Mouse (Mus musculus) right cerebral cortex, adult 2 months (tissue): Measurements from ENCODE around the gene H2afy.

Experiments used
- DNase-seq, 2 experiments: peaks; one replicate each; pipeline ENCODE4 v3.0.0; 2021 to 2022; ENCODE audit warnings: low spot score in 2 of 2

The H2afy gene

DNA sequence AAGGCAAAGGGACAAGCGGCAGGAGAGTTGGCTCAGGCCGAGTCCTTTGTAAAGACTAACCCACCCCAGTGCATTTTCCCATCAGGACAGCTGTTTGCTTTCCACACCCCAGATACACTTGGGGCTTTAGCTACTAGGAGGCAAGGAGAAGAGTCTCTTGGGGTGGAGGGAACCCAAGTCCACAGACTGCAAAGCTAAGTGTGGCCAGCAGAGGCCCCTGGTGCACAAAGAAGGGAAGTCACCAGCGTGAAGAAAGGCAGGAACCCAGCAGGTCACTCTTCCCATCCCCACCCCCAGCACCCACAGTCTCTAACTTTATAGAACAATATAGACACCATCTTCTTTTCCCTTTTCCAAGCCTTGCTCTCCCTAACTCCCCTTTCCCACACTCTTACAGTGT is 9.4 kb upstream of the H2afy start:
- DNase-seq, result peak; percentile 22 to 27

DNA sequence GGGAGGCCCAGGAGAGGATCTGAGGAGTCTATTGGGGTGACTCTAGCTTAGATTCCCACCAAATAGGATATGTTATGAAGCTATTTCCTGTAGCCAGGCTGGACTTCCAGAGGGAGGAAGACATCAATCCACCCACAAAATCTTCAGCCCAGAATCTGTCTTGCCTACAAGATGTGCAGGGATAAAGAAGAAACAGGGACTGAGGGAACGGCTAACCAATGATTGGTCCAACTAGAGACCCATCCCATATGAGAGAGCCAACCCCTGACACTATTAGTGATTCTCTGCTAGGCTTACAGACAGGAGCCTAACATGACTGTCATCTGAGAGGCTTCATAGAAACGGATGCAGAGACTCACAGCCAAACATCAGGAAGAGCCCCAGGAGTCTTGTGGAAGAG is 7.9 kb upstream of the H2afy start:
- DNase-seq, result no peak

DNA sequence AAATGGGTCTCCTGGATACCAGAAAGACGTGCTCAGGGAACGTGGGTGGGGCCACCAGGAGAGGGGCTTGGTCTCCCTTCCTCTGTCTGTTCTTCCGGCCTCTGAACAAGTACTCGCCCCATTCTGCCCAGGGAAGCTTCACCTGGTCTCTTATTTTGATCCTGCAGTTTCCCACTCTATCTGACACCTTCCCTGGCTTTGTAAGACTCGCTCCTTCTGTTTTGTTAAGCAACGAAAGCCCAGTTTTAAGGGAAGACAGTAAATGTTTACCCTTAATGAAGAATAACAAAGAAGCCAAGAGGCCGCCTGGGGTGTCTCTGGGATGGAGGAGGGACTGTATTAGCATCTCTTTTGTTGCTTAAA is 7.0 kb upstream of the H2afy start:
- DNase-seq, result no peak

DNA sequence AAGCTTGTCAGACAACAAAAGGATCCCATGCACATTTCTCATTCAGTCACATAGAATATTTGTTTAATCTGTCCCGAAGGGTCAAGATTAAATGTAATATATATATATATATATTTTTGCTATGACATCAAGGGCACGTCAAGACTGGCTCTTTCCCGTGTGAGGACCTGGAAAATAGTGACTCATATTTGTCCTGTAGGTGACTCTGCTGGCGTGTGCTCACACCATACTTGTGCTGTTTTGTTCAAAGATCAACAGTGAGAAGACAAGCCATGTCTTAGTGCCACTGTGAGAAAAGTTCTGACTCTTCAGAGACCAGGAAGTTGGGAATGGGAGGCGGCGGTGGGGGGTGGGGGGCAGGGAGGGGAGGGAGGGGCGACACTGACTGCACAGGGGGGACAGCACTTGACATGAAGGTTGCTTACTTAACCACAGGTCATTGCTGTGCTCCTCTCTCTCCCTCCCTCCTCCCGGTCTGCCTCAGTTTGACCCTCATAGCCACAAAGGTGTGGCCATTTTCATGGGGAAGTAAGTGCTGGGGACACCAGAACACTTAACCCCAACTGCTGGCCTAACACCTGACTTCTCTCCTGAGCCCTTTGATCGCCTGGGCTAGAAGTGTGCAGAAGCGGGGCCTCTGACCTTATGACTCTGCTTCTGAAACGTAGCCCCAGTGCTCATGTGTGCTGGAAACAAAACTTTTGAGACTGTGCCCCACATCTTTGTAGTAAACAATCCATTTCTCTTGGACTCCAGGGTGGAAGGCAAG is 6.4 kb upstream of the H2afy start:
- no peak for DNase-seq

DNA sequence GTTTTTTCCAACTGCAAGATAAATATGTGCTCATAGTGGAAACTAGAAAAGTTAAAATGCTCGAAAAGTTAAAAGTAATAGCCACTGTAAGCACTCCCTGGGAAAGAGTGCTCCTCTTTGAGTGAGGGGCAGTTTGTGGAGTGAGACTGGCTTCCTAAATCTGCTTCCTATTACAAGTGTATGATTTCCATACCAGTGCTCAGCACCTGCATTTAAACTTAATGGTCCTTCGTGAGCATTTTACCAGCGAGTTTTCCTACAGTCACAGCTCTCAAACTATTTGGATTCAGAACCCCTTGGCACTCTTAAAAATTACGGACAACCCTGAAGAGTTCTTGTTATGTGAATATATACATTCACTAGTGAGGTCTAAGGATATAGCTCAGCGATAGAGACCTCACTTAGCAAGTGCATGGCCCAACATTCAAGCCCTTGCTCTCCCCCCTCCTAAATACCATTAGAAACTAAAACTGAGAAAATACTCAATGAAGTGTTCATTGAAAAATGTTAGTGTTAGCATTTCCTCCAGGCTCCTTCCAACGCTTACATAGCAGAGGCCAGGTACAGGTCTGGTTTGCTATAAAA is 3.1 kb upstream of the H2afy start:
- no peak for DNase-seq

DNA sequence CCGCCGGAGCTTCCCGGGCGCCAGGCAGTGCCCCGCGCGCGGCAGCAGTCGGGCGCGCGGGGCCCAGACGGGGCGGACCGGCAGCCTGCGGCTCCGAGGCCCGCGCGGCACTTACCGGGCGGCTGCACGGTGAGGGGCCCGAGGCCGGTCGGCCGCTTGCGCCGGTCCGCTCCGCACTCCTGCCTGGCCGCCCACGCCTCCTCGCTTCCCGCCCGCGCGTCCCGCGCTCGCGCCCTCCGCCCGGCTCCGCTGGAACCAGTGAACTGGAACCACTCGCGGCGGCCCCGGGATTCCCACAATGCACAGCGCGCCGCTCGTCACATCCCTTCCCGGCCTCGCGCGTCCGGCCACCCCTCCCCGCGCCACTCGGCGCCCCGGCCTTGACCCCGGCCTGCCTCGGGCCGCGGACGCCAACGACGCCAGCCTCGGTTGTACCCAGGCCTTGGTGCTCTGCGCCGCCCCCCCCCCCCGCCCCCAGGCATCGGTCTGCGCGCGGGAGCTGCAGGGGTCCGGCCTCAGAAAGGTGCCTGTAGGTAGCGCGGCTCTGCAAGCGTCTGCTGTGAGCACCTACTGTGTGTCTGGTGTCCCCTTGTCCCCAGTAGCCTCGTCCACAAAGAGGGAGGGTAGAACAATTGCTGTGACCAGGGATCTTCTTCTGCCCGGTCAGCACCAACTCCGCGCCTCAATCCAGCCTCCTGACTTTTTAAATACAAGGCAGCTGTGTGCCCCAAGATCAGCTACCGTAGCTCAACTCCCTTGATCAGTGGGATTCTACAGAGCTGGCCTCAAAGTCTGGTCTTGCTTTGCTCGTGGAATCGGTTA is 719 bp downstream of the H2afy start:
- peak; percentile 89 for DNase-seq

DNA sequence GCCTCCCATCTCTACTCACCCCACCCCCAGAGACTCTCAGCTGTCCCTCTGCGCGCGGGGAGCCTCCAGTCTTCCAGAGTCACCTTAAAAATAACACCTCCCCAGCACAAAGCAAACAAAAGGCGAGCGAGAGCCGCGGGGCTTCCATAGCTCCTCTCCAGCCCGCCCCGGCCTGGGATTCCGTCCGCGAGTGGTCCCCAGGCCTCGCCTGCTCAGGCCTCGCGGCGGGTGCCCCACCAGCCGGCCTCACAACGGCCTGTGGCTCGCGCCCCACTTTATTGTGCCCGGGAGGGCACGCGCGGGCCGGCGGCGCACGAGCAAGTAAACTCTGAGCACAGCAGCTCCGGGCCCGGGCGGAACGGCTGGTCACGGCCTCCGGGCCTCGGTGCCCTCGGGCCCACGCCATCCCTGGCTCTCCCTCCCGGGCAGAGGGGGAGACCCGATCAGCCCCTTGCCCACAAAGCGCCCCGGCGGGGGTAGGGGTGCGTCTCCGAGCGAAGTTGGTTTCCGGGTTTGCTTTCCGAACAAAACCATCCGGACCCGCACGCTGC is 1.5 kb downstream of the H2afy start:
- no peak for DNase-seq

DNA sequence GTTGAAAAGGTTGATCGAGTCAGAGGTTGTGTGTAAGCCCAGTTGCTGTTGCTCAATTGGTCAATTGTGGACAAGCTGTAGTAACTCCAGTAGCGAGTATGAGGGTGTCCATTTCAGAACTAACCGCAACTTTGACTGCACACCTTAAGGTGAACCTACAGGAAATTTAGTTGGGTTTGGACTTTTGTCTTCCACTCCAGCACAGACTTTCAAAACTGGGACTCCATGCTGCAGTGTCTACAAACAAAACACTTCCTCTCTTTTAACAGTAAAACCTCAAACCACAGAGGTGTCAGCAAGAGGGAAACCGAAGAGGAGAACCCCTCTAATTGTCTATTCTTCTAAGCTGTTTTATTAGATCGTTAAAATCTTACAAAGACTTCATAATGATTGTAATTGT is 2.1 kb downstream of the H2afy start:
- no peak for DNase-seq

DNA sequence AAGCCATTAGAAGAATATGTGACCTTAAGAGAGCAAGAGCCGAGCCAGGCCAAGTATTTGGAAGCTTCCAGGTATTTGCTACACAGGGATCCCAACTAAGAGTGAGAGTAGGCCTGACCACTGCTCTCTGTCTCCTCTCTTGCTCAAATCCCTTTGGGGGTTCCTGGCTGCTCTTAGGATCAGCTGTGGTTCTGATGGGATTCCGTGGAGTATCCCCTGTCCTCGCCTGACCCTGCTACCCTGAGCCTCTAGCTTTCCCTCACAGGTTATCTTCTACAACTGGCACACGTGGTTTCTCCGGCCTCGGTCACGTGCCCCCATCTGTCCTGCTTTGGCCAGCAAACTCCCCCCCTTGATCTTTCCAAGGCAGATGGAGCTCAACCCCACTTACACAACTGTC is 3.2 kb downstream of the H2afy start:
- no peak for DNase-seq

DNA sequence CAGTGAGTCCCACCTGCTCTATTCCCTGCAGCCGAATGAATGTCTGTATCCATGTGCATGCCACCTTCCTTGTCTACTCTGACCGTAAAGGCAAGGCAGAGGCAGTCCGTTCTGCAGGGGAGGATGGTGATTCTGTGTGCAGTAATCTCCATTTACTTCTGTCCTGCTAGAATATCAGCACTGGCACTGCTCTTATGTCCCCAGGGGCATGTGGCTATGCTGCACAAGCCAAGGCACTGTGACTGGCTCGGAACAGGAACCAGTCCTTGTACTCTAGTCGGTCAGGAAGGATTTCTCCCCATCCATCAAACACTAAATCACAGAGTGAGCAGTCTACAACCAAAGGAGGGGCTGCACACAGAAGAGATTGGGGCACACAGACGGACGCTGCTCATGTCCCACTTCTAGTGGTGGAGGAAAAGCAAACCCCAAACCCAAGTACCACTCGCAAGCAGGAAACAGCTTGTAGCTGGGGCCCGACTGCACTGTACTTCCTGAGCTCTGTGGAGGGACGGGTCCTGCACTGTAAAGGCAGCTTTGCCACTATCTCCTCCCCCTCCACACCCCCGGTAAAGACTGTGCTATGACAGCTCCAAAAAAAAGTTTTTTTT is 3.7 kb downstream of the H2afy start:
- no peak for DNase-seq

DNA sequence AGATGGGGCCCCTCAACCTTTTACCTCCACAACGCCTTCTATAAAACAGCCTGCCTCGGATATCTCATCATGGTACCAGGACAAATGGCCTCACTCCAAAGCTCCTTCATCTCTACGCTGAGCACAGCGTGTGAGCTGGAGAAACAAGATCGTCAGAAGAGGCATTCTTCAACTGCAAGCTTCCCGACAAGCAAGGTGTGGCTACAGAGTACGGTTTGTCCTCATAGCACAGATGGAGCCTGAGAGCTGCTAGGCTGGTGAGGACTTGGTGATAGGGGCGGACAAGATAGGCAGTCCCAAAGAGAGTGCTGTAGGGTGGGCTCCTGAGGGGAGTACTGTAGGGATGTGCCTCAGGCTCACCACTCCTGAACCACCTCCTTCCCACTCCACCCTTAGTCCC is 5.6 kb downstream of the H2afy start:
- no peak for DNase-seq

DNA sequence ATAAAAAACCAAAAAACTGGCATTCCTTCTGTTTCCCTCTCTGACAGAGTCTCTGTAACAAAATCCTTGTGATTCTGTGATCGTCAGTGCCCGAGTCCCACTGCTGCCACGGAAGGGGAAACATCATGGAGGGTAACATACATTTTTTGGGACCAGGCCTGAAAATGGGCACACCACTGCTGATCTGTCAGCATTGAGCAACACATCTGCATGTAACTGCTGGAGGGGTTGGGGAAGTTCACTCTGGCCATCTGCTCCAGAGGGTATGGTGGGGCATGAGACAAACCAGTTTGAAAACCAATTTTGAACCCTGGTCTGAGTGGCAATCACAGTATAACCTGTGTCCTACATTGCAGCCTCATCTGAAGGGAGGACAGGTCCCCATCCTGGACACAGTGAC is 6.6 kb downstream of the H2afy start:
- DNase-seq, result no peak

DNA sequence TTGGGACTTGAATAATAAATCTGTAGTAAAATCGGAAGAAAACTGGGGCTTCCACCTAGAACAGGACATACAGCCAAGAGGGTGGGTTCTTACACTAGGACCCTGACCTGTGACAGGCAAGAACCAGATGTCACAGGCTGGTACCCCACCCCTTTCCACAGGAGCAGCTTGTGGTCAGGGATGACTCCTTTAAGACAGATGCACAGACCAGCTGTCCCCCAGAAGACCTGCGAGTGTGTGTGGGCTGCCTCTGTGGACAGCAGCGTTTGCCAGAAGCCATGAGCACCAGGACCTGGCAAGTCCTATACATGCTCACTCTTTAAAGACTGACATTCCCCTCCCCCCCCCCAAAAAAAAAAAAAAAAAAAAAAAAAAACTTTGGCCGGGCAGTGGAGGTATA is 7.1 kb downstream of the H2afy start:
- no peak for DNase-seq

DNA sequence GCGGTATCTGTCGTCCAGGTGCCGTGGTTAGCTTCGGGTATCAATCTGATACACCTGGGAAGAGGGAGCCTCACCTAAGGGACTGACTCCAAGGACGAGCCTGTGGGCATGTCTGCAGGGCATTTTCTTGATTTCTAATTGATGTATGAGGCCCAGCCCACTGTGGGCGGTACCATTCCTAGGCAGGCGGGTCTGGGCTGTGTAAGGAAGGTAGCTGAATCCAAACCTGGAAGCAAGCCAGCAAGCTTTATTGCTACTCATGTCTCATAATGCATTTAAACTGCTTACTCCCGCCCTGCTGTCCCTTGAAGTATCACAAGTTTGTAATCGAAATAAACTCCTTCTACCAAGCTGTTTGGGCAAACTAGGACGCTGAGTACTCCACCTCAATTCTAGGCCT is 10.5 kb downstream of the H2afy start:
- no peak for DNase-seq

DNA sequence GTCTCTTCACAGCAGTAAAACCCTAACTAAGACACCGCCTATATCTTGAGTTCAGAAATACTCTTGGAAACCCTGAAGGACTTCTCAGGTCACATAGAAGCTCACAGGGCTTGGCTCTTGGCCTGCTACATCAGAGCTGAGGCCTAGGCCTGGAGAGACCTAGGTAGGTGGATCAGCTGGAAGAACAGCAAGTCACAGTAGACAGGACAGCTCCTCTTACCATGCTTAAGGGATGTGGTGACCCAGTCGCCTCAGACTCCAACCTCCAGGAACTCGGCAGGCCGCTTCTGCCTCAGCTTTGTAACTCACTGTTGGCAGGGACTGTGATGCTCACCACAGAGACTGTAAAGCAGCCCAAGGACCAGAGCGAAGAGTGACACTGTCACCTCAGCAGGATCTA is 13.1 kb downstream of the H2afy start:
- DNase-seq, result no peak

DNA sequence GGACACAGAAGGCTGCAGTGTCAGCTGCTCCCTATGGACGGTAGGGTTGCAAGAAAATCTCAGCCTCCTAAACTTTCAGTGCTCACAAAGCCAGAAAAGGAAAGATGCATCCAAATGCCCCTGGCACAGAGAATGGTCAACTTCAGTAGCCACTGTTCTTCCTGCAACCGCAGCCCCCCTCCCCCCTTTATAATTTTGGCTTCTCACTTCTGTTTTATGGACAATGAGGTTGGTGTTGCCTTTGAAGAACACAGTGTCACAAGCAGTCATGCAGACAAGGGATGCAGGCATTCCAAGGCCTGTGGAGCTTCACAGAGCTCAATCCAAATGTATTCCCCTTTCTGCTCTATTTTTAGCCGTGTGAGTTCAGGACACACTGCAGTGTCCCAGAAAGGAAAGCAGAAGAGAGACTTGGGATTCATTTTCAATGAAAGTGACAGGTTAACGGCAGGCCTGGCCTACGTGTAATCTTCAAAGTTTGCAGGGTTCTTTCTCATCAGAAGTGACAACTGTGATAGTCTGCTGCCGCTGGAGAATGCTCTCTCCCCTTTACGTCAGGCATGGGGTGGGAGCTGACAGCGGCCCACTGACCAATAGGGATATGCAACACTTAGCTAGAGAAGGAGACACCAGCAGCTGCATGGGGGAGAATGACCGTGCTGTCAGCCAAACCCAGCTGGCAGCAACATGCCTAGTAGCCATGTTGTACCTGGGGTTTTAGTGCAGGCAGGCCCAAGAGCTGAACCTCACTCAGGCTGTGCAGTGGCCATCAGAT is 18.0 kb downstream of the H2afy start:
- no peak for DNase-seq

DNA sequence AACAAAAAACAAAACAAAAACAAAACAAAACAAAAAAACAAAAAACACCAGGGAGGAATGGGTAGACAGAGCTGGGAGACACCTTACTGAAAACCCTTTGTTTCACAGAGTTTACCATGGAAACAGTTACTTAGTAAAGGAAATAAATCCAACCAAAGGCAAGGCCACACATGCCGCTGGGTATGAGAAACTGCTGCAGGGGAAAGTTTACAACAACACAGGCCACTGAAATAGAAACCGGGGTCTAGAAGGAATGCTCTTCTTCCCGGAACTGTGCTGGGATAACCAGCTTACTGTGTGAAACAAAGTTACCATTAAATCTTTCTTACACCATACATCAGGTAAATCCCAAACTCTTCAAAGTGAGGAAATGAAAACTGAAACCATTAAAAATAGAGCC is 20.3 kb downstream of the H2afy start:
- DNase-seq, result no peak

DNA sequence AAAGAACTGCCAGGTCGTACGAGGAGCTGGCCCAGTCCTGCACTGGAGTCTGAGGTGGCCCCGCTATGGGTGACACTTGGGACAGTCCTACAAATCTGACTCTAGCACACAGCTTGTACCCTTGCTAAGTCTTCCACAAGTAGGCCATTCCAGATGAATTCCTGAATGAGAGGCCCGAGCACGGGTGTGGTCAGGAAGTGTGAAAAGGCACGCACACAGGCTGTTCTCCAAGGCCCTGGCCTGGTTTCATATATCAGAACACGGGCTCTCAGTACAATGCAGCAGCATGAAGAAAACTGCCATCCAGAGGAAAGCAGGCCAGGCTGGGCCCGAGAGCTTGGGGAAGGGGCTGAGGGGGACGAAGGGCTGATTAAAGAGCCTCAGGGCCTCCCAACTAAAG is 20.8 kb downstream of the H2afy start:
- DNase-seq, result no peak

DNA sequence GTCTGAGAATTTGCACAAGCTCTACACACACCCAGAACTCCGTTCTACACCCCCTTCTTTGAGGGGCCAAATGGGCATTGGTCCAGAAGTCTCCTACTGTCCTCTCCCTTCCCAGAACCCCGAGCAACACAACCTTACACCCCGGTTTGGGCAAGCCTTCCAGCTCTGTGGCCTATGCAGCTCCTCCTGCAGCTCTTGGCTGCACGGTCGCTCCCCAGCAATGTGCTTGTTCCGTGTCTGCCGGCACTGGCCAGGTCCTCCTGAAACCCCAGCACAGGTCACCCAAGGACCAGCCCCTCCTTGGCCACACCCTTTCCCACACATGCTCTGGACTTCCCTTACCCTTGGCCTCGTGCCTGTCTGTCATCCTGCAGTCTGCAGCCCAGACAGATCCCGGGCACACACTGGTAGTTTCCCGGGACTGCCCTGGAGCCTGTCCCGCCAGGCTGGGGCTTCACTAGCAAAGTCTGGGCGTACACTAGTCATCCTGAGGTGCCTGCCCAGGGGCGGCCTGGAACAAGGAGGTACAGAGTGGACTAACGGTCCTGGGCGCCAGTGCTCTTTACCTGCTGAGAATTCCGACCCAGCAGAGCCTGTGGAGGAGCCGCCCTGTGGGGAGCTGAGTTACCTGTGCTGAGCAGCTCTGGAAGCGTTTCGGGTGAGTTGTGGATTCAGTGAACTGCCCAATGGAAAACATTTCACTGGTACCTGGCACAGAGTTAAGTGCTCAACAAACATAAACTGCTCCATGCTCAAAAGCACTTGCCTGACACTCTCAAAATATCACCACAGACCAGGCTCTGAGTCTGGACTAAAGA is 22.5 kb downstream of the H2afy start:
- no peak for DNase-seq

DNA sequence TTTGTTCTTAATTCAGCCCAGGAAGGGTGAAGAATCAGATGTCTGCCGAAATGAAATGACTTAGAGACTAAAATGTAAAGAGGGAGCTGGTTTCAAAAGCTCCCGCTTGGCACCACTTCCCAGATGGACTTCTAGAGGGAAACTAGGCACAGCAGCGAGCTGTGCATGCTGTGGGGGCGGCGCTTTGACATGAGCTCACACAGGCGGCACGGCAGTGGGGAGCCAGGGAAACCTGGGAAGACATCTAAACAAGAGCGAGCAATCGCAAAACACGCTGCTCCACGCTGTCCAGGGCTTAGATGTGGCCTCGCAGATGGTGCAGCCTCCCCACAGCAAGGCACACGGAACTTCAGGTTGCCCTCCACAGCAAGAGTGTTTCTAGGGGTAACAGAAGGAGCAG is 23.2 kb downstream of the H2afy start:
- peak; percentile 71 to 72 for DNase-seq

DNA sequence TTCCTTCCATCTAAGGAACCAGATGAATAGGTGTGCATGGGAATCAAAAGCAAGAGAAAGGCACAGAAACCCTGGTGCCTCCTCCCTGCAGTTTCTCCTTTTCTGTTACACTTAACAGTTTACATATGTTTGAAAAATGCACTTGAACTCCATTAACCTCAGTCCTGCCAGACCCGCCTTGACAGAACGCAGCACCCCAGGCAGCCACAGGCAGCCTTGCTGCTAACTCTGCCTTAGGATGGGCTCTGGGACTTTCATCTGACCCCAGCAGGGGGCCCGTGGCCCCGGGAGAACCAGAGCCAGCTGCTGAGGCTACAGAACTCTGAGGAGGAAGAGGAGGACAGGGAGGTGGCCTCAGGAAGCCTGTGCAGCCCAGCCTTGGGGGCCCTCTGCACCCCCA is 23.7 kb downstream of the H2afy start:
- no peak for DNase-seq
